Mouse (Mus musculus): Measurements from ENCODE around the gene Usp42. TPM values are rescaled to one million over a fixed set of nuclear protein-coding genes. Genes with fewer than 3 reads are reported as not detected.

Gene Usp42
- total RNA-seq, 1 experiment: 10.6 TPM

GRCm38 (mm10) chr5:143721962-143722361 is 10.1 kb downstream of the Usp42 start:
- Histone ChIP-seq H3K4me3 (ENCODE audit: insufficient read depth in 1 of 2, low read depth in 1 of 2, low read length in 2 of 2, poor library complexity in 1 of 2, severe bottlenecking in 1 of 2) (no peak overlapping the region), H3K27ac (ENCODE audit: insufficient read depth, low read depth, low read length, poor library complexity, severe bottlenecking) (no peak overlapping the region), H3K36me3 (ENCODE audit: control insufficient read depth, insufficient read depth, low read length, poor library complexity, severe bottlenecking) (peaks cover 39% of the 10 kb centered on the region), H3K9ac (ENCODE audit: insufficient read depth, low read depth, low read length, poor library complexity, severe bottlenecking) (no peak overlapping the region), H3K9me3 (ENCODE audit: control insufficient read depth, insufficient read depth, low read depth, low read length) (no peaks in the 10 kb centered on the region), H3K4me1 (ENCODE audit: control insufficient read depth in 2 of 2, insufficient read depth in 2 of 2, low read length in 2 of 2, poor library complexity in 1 of 2) (no peaks in the 10 kb centered on the region)
- TF ChIP-seq HCFC1 (IDR thresholded peaks at IDR 0.05; ENCODE audit: borderline replicate concordance, insufficient read depth, low read length) (no peak), ZC3H11A (IDR thresholded peaks at IDR 0.05; ENCODE audit: borderline replicate concordance, low read depth, low read length) (no peak), ZNF384 (IDR thresholded peaks at IDR 0.05; ENCODE audit: low read depth, low read length) (no peak), MAFK (IDR thresholded peaks at IDR 0.05; ENCODE audit: insufficient read depth, low read depth, low read length) (no peak), CHD2 (IDR thresholded peaks at IDR 0.05; ENCODE audit: low read depth, low read length) (no peak)
- DNase-seq (ENCODE audit: low read depth, low spot score): no peak
- in situ Hi-C loops (cut with MboI; ENCODE audit: low sequenced_read_pairs in 2 of 2, unreplicated experiment in 2 of 2): no loop called here

GRCm38 (mm10) chr5:143712011-143712800 is 19.9 kb downstream of the Usp42 start:
- H3K4me1 ChIP-seq (ENCODE audit: control insufficient read depth in 2 of 2, insufficient read depth in 2 of 2, low read length in 2 of 2, poor library complexity in 1 of 2): no peaks in the 10 kb centered on the region
- no peak overlapping the region for H3K9ac ChIP-seq (ENCODE audit: insufficient read depth, low read depth, low read length, poor library complexity, severe bottlenecking)
- H3K9me3 ChIP-seq (ENCODE audit: control insufficient read depth, insufficient read depth, low read depth, low read length): no peaks in the 10 kb centered on the region
- TF ChIP-seq HCFC1 (IDR thresholded peaks at IDR 0.05; ENCODE audit: borderline replicate concordance, insufficient read depth, low read length): no peak
- TF ChIP-seq ZNF384 (IDR thresholded peaks at IDR 0.05; ENCODE audit: low read depth, low read length): no peak
- TF ChIP-seq MAFK (IDR thresholded peaks at IDR 0.05; ENCODE audit: insufficient read depth, low read depth, low read length): no peak
- TF ChIP-seq ZC3H11A (IDR thresholded peaks at IDR 0.05; ENCODE audit: borderline replicate concordance, low read depth, low read length): no peak
- no peak overlapping the region for H3K27ac ChIP-seq (ENCODE audit: insufficient read depth, low read depth, low read length, poor library complexity, severe bottlenecking)
- in situ Hi-C loops (cut with MboI; ENCODE audit: low sequenced_read_pairs in 2 of 2, unreplicated experiment in 2 of 2): no loop called here
- H3K36me3 ChIP-seq (ENCODE audit: control insufficient read depth, insufficient read depth, low read length, poor library complexity, severe bottlenecking): peaks cover 52% of the 10 kb centered on the region
- no peak for DNase-seq (ENCODE audit: low read depth, low spot score)
- H3K4me3 ChIP-seq (ENCODE audit: insufficient read depth in 1 of 2, low read depth in 1 of 2, low read length in 2 of 2, poor library complexity in 1 of 2, severe bottlenecking in 1 of 2): no peak overlapping the region

- DNase-seq (ENCODE audit: low read depth, low spot score): peak; percentile 63
- TF ChIP-seq CHD2 (IDR thresholded peaks at IDR 0.05; ENCODE audit: low read depth, low read length) (no peak), ZNF384 (IDR thresholded peaks at IDR 0.05; ENCODE audit: low read depth, low read length) (no peak), ZC3H11A (IDR thresholded peaks at IDR 0.05; ENCODE audit: borderline replicate concordance, low read depth, low read length) (peak; percentile 34), HCFC1 (IDR thresholded peaks at IDR 0.05; ENCODE audit: borderline replicate concordance, insufficient read depth, low read length) (no peak), MAFK (IDR thresholded peaks at IDR 0.05; ENCODE audit: insufficient read depth, low read depth, low read length) (no peak)
- no peak overlapping the region for H3K9ac ChIP-seq (ENCODE audit: insufficient read depth, low read depth, low read length, poor library complexity, severe bottlenecking)
- no peak overlapping the region for H3K4me3 ChIP-seq (ENCODE audit: insufficient read depth in 1 of 2, low read depth in 1 of 2, low read length in 2 of 2, poor library complexity in 1 of 2, severe bottlenecking in 1 of 2)
- no peak overlapping the region for H3K27ac ChIP-seq (ENCODE audit: insufficient read depth, low read depth, low read length, poor library complexity, severe bottlenecking)
- H3K36me3 ChIP-seq (ENCODE audit: control insufficient read depth, insufficient read depth, low read length, poor library complexity, severe bottlenecking): peaks cover 45% of the 10 kb centered on the region
- H3K9me3 ChIP-seq (ENCODE audit: control insufficient read depth, insufficient read depth, low read depth, low read length): no peaks in the 10 kb centered on the region
- in situ Hi-C loops (cut with MboI; ENCODE audit: low sequenced_read_pairs in 2 of 2, unreplicated experiment in 2 of 2): no loop called here
- H3K4me1 ChIP-seq (ENCODE audit: control insufficient read depth in 2 of 2, insufficient read depth in 2 of 2, low read length in 2 of 2, poor library complexity in 1 of 2): no peaks in the 10 kb centered on the region
Measured at GRCm38 (mm10) chr5:143711326-143711725, 20.8 kb downstream of the Usp42 start.

DNA sequence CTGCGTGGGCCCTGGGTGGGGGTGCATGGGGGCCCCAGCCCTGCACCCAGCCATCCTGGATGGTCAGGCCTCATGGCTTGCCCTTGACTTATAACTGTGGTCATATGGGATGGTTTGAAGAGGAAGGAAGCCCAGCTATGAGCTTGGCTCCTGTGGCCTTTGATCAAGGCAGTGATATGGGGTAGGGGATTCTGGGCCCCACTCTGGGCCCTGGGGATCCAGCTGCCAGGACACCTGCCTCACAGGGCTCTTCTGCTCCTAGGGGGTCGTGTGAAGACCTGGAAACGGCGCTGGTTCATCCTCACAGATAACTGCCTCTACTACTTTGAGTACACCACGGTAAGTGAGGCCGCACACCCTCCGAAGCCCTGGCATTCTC is 25.3 kb downstream of the Usp42 start:
- H3K9ac ChIP-seq (ENCODE audit: insufficient read depth, low read depth, low read length, poor library complexity, severe bottlenecking): no peak overlapping the region
- TF ChIP-seq CHD2 (IDR thresholded peaks at IDR 0.05; ENCODE audit: low read depth, low read length): no peak
- TF ChIP-seq ZC3H11A (IDR thresholded peaks at IDR 0.05; ENCODE audit: borderline replicate concordance, low read depth, low read length): no peak
- TF ChIP-seq ZNF384 (IDR thresholded peaks at IDR 0.05; ENCODE audit: low read depth, low read length): no peak
- TF ChIP-seq HCFC1 (IDR thresholded peaks at IDR 0.05; ENCODE audit: borderline replicate concordance, insufficient read depth, low read length): no peak
- no peak for TF ChIP-seq MAFK (IDR thresholded peaks at IDR 0.05; ENCODE audit: insufficient read depth, low read depth, low read length)
- no peak for DNase-seq (ENCODE audit: low read depth, low spot score)
- H3K27ac ChIP-seq (ENCODE audit: insufficient read depth, low read depth, low read length, poor library complexity, severe bottlenecking): no peak overlapping the region
- no peak overlapping the region for H3K4me3 ChIP-seq (ENCODE audit: insufficient read depth in 1 of 2, low read depth in 1 of 2, low read length in 2 of 2, poor library complexity in 1 of 2, severe bottlenecking in 1 of 2)
- H3K4me1 ChIP-seq (ENCODE audit: control insufficient read depth in 2 of 2, insufficient read depth in 2 of 2, low read length in 2 of 2, poor library complexity in 1 of 2): no peaks in the 10 kb centered on the region
- no peaks in the 10 kb centered on the region for H3K9me3 ChIP-seq (ENCODE audit: control insufficient read depth, insufficient read depth, low read depth, low read length)
- in situ Hi-C loops (cut with MboI; ENCODE audit: low sequenced_read_pairs in 2 of 2, unreplicated experiment in 2 of 2): no loop called here
- H3K36me3 ChIP-seq (ENCODE audit: control insufficient read depth, insufficient read depth, low read length, poor library complexity, severe bottlenecking): peaks cover 10% of the 10 kb centered on the region; the same call in 1 of the 2 replicates
